Mouse (Mus musculus) stomach, postnatal 0 days (tissue): ENCODE measurements around the gene Epb41.

Experiments used
- CTCF ChIP-seq: IDR thresholded peaks from 2 replicates; pipeline ENCODE4 v1.5.1; 2016; ENCODE audit warnings: antibody characterized with exemption, low read depth, mild to moderate bottlenecking, moderate library complexity
- EP300 ChIP-seq: optimal IDR thresholded peaks from 2 replicates; pipeline ENCODE3; 2016; ENCODE audit warnings: antibody characterized with exemption

DNA sequence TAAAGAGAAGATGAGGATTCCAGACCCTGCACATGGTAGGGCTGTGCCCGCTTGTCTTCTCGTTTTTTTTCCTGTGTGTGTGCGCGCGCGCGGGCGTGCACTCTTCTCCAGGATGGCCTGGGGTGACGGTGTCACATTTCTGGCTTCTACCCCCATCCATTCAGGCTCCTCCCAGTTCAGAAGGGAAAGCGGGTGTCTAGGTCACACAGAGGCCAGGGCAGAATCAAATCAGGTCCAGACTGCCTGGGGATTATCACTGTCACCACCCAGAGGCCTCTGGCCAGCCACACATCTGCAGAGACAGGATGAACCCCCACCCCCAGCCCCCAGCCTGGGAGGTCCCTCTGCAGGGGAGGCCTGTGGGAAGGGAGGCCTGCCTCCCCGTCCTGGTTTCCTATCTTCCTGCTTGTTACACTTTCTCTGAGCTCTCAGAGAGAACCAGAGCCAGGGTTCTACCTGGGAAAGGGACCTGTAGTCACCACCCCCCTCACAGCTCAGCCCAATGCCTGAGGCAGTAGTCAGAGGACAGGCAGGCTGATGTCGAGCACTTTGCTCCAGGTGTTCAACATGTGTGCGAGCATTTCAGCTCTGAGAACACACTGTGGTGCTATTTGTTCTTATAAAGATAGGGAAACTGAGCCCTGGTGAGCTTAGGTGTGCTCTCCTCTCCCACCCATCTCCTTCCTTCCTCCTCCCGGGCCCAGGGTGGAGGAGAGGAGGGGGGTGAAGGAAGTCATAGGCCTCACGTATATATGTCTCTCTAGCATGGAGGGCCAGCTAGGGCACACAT lies 156.2 kb downstream of the Epb41 start:
- no peak for TF ChIP-seq EP300
- TF ChIP-seq CTCF = no peak
